In genomic region chr5:147078110-147078900, GRCm38 (mm10) we compare ENCODE assay signal across 8 mouse cellular contexts. TPM values are rescaled to one million over a fixed set of nuclear protein-coding genes. Genes with fewer than 3 reads are reported as not detected.
DNase-seq lines count a peak whose midpoint lies in the region; ATAC-seq and TF ChIP-seq lines count a peak whose summit lies in the region.

No protein-coding gene starts in this region.

- no peak for ATAC-seq in heart, embryonic 12.5 days (ENCODE audit: insufficient number of reproducible peaks, low FRiP score)
- ATAC-seq in intestine, embryonic 15.5 days = no peak

- DNase-seq in heart, postnatal 25 days (ENCODE audit: low spot score) = no peak
- peak; percentile 27 for DNase-seq in lung, postnatal 10 days
- DNase-seq in gastrocnemius, adult 18-20 months (ENCODE audit: low spot score) = no peak
- DNase-seq in urinary bladder, postnatal 4 days (ENCODE audit: low spot score in 2 of 2) = no peak
- no peak for DNase-seq in thymus, postnatal 36 days

- 61% methylated on average over 11 of the region's 11 CpGs for WGBS in heart, embryonic 12.5 days
- 50% methylated on average over 11 of the region's 11 CpGs for WGBS in intestine, embryonic 15.5 days

- peaks cover 33% of the 10 kb centered on the region for H3K4me1 ChIP-seq in heart, embryonic 12.5 days (replicated peaks)
- H3K4me1 ChIP-seq in bone marrow macrophage, adult 2 months (ENCODE audit: control insufficient read depth, insufficient read depth, low read length) = peaks cover 16% of the 10 kb centered on the region
- peaks cover 20% of the 10 kb centered on the region for H3K4me1 ChIP-seq in intestine, embryonic 15.5 days (replicated peaks)

- TF ChIP-seq CTCF in bone marrow macrophage, adult 2 months (IDR thresholded peaks at IDR 0.05; ENCODE audit: low read depth, low read length) = no peak

- H3K4me2 ChIP-seq in heart, embryonic 12.5 days = peak overlapping the region; percentile 78
- peak overlapping the region; percentile 91 for H3K4me2 ChIP-seq in intestine, embryonic 15.5 days (replicated peaks)

- H3K27me3 ChIP-seq in heart, embryonic 12.5 days (replicated peaks) = no peaks in the 10 kb centered on the region
- H3K27me3 ChIP-seq in intestine, embryonic 15.5 days (replicated peaks) = no peaks in the 10 kb centered on the region

- intact Hi-C loops in heart, postnatal 25 days (cut with DNase I) = loop anchor here (10.0 kb wide), 1 partner anchor 244 kb away; the partner anchor contains the start of gene Rpl21

- H3K36me3 ChIP-seq in heart, embryonic 12.5 days = peaks cover 11% of the 10 kb centered on the region; the same call in 1 of the 2 replicates
- no peaks in the 10 kb centered on the region for H3K36me3 ChIP-seq in intestine, embryonic 15.5 days

- H3K4me3 ChIP-seq in heart, embryonic 12.5 days = peak overlapping the region; percentile 97
- peak overlapping the region; percentile 70 for H3K4me3 ChIP-seq in bone marrow macrophage, adult 2 months (ENCODE audit: insufficient read depth, low read length)
- H3K4me3 ChIP-seq in intestine, embryonic 15.5 days (replicated peaks) = peak overlapping the region; percentile 65

- H3K27ac ChIP-seq in heart, embryonic 12.5 days (ENCODE audit: poor library complexity, severe bottlenecking) = no peak overlapping the region
- H3K27ac ChIP-seq in bone marrow macrophage, adult 2 months (ENCODE audit: insufficient read depth, low read depth, low read length) = peak overlapping the region; percentile 17
- no peak overlapping the region for H3K27ac ChIP-seq in intestine, embryonic 15.5 days

- TF ChIP-seq POLR2A in bone marrow macrophage, adult 2 months (IDR thresholded peaks at IDR 0.05; ENCODE audit: borderline replicate concordance, low read depth, low read length) = no peak

- no peaks in the 10 kb centered on the region for H3K9me3 ChIP-seq in heart, embryonic 12.5 days (replicated peaks)
- no peaks in the 10 kb centered on the region for H3K9me3 ChIP-seq in intestine, embryonic 15.5 days

- peak overlapping the region; percentile 86 for H3K9ac ChIP-seq in heart, embryonic 12.5 days
- peak overlapping the region; percentile 75 for H3K9ac ChIP-seq in intestine, embryonic 15.5 days

RNA-seq across cellular contexts. Expression of gene Polr1d, which starts 1.5 kb away (rescaled TPM):
- polyA plus RNA-seq in heart, embryonic 12.5 days (2016; fragmentation: Nextera tagmentation; extraction: Ambion mirVana) = 91.3 and 94.0 TPM in 2 replicates
- 10 to 100 TPM; 73.2 to 73.8 TPM for total RNA-seq in heart, postnatal 25 days (2021)
- polyA plus RNA-seq in bone marrow macrophage, adult 2 months (2012; ENCODE audit: insufficient read depth, insufficient read length, missing spikeins) = 120 and 135 TPM in 2 replicates
- 151 and 155 TPM in 2 replicates for polyA plus RNA-seq in intestine, embryonic 15.5 days (2015; fragmentation: Nextera tagmentation; extraction: Ambion mirVana)
- total RNA-seq in gastrocnemius, adult 18-20 months (2021) = 10 to 100 TPM; 83.4 to 85.4 TPM

RNA-seq across cellular contexts. Expression of gene Lnx2, which starts 1.9 kb away (rescaled TPM):
- polyA plus RNA-seq in heart, embryonic 12.5 days (2016; fragmentation: Nextera tagmentation; extraction: Ambion mirVana) = 14.0 and 14.3 TPM in 2 replicates
- total RNA-seq in heart, postnatal 25 days (2021) = 10 to 100 TPM; 10.1 to 10.7 TPM
- polyA plus RNA-seq in bone marrow macrophage, adult 2 months (2012; ENCODE audit: insufficient read depth, insufficient read length, missing spikeins) = 4.0 and 7.4 TPM in 2 replicates
- polyA plus RNA-seq in intestine, embryonic 15.5 days (2015; fragmentation: Nextera tagmentation; extraction: Ambion mirVana) = 13.3 and 15.0 TPM in 2 replicates
- 1 to 10 TPM; 2.2 to 2.5 TPM for total RNA-seq in gastrocnemius, adult 18-20 months (2021)
